Mouse (Mus musculus) brain, embryonic 14.5 days (tissue): ENCODE measurements at regions not wholly inside any gene's neighbourhood (a gene's known extent, or its start where the extent isn't known, plus 50 kb on each side); places are given as distances from the start of the nearest gene placed in this dataset.

Experiments
- CTCF ChIP-seq: fragments of 200-500 bp; IDR thresholded peaks from 2 replicates; pipeline ENCODE4 v1.5.1; 2012; ENCODE audit warnings: inconsistent platforms, mild to moderate bottlenecking, moderate library complexity, borderline replicate concordance; ENCODE audit not compliant: insufficient read depth, insufficient read length; ENCODE audit errors: extremely low read depth
- POLR2A ChIP-seq: fragments of 200-500 bp; IDR thresholded peaks from 2 replicates; pipeline ENCODE4 v1.6.1; 2012; ENCODE audit warnings: mild to moderate bottlenecking, inconsistent platforms, borderline replicate concordance; ENCODE audit not compliant: poor library complexity, insufficient read depth, insufficient read length, severe bottlenecking; ENCODE audit errors: extremely low read depth

DNA sequence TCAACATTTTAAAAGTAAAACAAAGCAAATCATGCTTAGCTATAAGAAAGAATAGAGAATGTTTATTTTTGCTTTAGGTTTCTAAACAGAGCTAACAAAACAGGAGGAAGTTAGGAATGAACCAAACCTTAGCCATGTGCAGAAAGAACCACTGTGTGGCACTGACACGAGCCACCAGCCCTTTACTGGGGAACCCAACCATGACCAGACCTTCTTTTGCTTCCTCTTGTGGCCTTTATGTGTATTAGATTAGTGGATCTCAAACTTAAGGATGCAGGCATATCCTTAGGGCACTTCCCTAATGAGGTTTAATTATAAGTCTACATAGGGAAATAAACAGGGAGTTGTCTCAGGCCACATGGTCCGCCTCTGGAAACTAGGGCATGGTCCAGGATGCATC lies 104.0 kb downstream of the Mtx3 start:
- TF ChIP-seq CTCF (no peak), POLR2A (no peak)
